ENCODE assay signal across 8 mouse cellular contexts in genomic region chr10:30842228-30842627, GRCm38 (mm10). TPM values are rescaled to one million over a fixed set of nuclear protein-coding genes. Genes with fewer than 3 reads are reported as not detected.
DNase-seq lines count a peak whose midpoint lies in the region; ATAC-seq lines count a peak whose summit lies in the region.

No protein-coding gene starts in this region.

- H3K4me3 ChIP-seq in kidney, embryonic 15.5 days (replicated peaks), result peak overlapping the region; percentile 68
- peak overlapping the region; percentile 70 for H3K4me3 ChIP-seq in embryonic facial prominence, embryonic 10.5 days
- H3K4me3 ChIP-seq in intestine, embryonic 14.5 days (ENCODE audit: low read depth, low read length), result peak overlapping the region; percentile 52
- H3K4me3 ChIP-seq in midbrain, embryonic 14.5 days (replicated peaks; ENCODE audit: low read depth, low read length), result peak overlapping the region; percentile 65

- H3K27me3 ChIP-seq in kidney, embryonic 15.5 days, result peaks cover 22% of the 10 kb centered on the region
- H3K27me3 ChIP-seq in embryonic facial prominence, embryonic 10.5 days (replicated peaks; ENCODE audit: low read depth, poor library complexity, severe bottlenecking), result peaks cover 61% of the 10 kb centered on the region
- H3K27me3 ChIP-seq in intestine, embryonic 14.5 days (replicated peaks; ENCODE audit: control insufficient read depth, insufficient read depth, low read length), result peaks cover 32% of the 10 kb centered on the region
- H3K27me3 ChIP-seq in midbrain, embryonic 14.5 days (ENCODE audit: control insufficient read depth, insufficient read depth, low read length), result peaks cover 58% of the 10 kb centered on the region

- no peaks in the 10 kb centered on the region for H3K36me3 ChIP-seq in kidney, embryonic 15.5 days
- no peaks in the 10 kb centered on the region for H3K36me3 ChIP-seq in embryonic facial prominence, embryonic 10.5 days (replicated peaks)
- no peaks in the 10 kb centered on the region for H3K36me3 ChIP-seq in intestine, embryonic 14.5 days (ENCODE audit: control insufficient read depth, insufficient read depth, low read length)
- no peaks in the 10 kb centered on the region for H3K36me3 ChIP-seq in midbrain, embryonic 14.5 days (ENCODE audit: control insufficient read depth, insufficient read depth, low read length)

- H3K9me3 ChIP-seq in kidney, embryonic 15.5 days (replicated peaks), result no peaks in the 10 kb centered on the region
- H3K9me3 ChIP-seq in embryonic facial prominence, embryonic 10.5 days, result no peaks in the 10 kb centered on the region
- H3K9me3 ChIP-seq in intestine, embryonic 14.5 days (ENCODE audit: control insufficient read depth, low read length), result no peaks in the 10 kb centered on the region
- H3K9me3 ChIP-seq in midbrain, embryonic 14.5 days (ENCODE audit: control insufficient read depth, low read length), result no peaks in the 10 kb centered on the region

- H3K4me2 ChIP-seq in kidney, embryonic 15.5 days, result peak overlapping the region; percentile 92
- peak overlapping the region; percentile 68 for H3K4me2 ChIP-seq in intestine, embryonic 14.5 days (ENCODE audit: low read length)
- peak overlapping the region; percentile 87 for H3K4me2 ChIP-seq in midbrain, embryonic 14.5 days (ENCODE audit: low read length)

- ATAC-seq in kidney, embryonic 15.5 days (replicated peaks; ENCODE audit: low FRiP score), result peak; percentile 66
- peak; percentile 45 for ATAC-seq in intestine, embryonic 14.5 days (replicated peaks; ENCODE audit: low FRiP score, low TSS enrichment, low read depth)
- ATAC-seq in midbrain, embryonic 14.5 days (ENCODE audit: low FRiP score, low TSS enrichment), result peak; percentile 62

- H3K9ac ChIP-seq in kidney, embryonic 15.5 days, result peak overlapping the region; percentile 45
- H3K9ac ChIP-seq in intestine, embryonic 14.5 days (ENCODE audit: low read length), result peak overlapping the region; percentile 40
- H3K9ac ChIP-seq in midbrain, embryonic 14.5 days (replicated peaks; ENCODE audit: low read length), result peak overlapping the region; percentile 45

- WGBS in kidney, embryonic 15.5 days, result under 1% methylated on average over 29 of the region's 29 CpGs
- under 1% methylated on average over 29 of the region's 29 CpGs for WGBS in embryonic facial prominence, embryonic 10.5 days
- 0% methylated on average over 29 of the region's 29 CpGs for WGBS in intestine, embryonic 14.5 days
- WGBS in midbrain, embryonic 14.5 days, result under 1% methylated on average over 29 of the region's 29 CpGs

- no peak for DNase-seq in kidney, adult 18-20 months
- peak; percentile 62 for DNase-seq in embryonic facial prominence, embryonic 10.5 days (ENCODE audit: low spot score)
- DNase-seq in intestine, embryonic 14.5 days (ENCODE audit: low spot score), result no peak
- no peak for DNase-seq in midbrain, embryonic 14.5 days
- DNase-seq in adrenal gland, postnatal 10 days, result no peak
- DNase-seq in layer of hippocampus, postnatal 25 days (ENCODE audit: extremely low spot score in 1 of 2, low spot score in 1 of 2), result no peak
- no peak for DNase-seq in retina, postnatal 1 day

- H3K27ac ChIP-seq in kidney, embryonic 15.5 days, result peak overlapping the region; percentile 67
- H3K27ac ChIP-seq in embryonic facial prominence, embryonic 10.5 days (replicated peaks), result peak overlapping the region; percentile 65; the same call in 1 of the 2 replicates
- peak overlapping the region; percentile 57; the same call in 1 of the 2 replicates for H3K27ac ChIP-seq in intestine, embryonic 14.5 days (ENCODE audit: low read depth)
- H3K27ac ChIP-seq in midbrain, embryonic 14.5 days (replicated peaks; ENCODE audit: low read depth, low read length), result no peak overlapping the region; the same call in 1 of the 2 replicates

- H3K4me1 ChIP-seq in kidney, embryonic 15.5 days, result peaks cover 26% of the 10 kb centered on the region
- H3K4me1 ChIP-seq in embryonic facial prominence, embryonic 10.5 days, result peaks cover 30% of the 10 kb centered on the region
- H3K4me1 ChIP-seq in intestine, embryonic 14.5 days (replicated peaks; ENCODE audit: control insufficient read depth, insufficient read depth, low read length), result peaks cover 14% of the 10 kb centered on the region; the same call in 1 of the 2 replicates
- peaks cover 15% of the 10 kb centered on the region; the same call in 1 of the 2 replicates for H3K4me1 ChIP-seq in midbrain, embryonic 14.5 days (ENCODE audit: control insufficient read depth, insufficient read depth, low read length)

RNA-seq across cellular contexts. Expression of gene Hey2, which starts 0.4 kb away (rescaled TPM):
- 5.3 and 6.6 TPM in 2 replicates for polyA plus RNA-seq in kidney, embryonic 15.5 days (2015; fragmentation: Nextera tagmentation; extraction: Ambion mirVana)
- 2.5 and 3.2 TPM in 2 replicates for polyA plus RNA-seq in embryonic facial prominence, embryonic 10.5 days (2016; fragmentation: Nextera tagmentation; extraction: Ambion mirVana)
- polyA plus RNA-seq in intestine, embryonic 14.5 days (2014; fragmentation: Nextera tagmentation; extraction: Ambion mirVana), result 4.0 and 4.4 TPM in 2 replicates
- polyA plus RNA-seq in midbrain, embryonic 14.5 days (2014; fragmentation: Nextera tagmentation; extraction: Ambion mirVana), result 2.5 and 3.0 TPM in 2 replicates
- 1 to 10 TPM; 2.8 to 3.4 TPM for total RNA-seq in adrenal gland, postnatal 10 days (2021)
- 1 to 10 TPM; 4.9 to 6.1 TPM for total RNA-seq in layer of hippocampus, postnatal 25 days (2021)

RNA-seq across cellular contexts. Expression of gene Ncoa7, which starts 39.1 kb away (rescaled TPM):
- 16.3 and 16.6 TPM in 2 replicates for polyA plus RNA-seq in kidney, embryonic 15.5 days (2015; fragmentation: Nextera tagmentation; extraction: Ambion mirVana)
- 7.6 and 8.8 TPM in 2 replicates for polyA plus RNA-seq in embryonic facial prominence, embryonic 10.5 days (2016; fragmentation: Nextera tagmentation; extraction: Ambion mirVana)
- 9.2 and 11.4 TPM in 2 replicates for polyA plus RNA-seq in intestine, embryonic 14.5 days (2014; fragmentation: Nextera tagmentation; extraction: Ambion mirVana)
- 18.5 and 19.2 TPM in 2 replicates for polyA plus RNA-seq in midbrain, embryonic 14.5 days (2014; fragmentation: Nextera tagmentation; extraction: Ambion mirVana)
- total RNA-seq in adrenal gland, postnatal 10 days (2021), result 10 to 100 TPM; 33.4 to 42.0 TPM
- 100 to 1,000 TPM; 102 to 106 TPM for total RNA-seq in layer of hippocampus, postnatal 25 days (2021)
